Mouse (Mus musculus) MEL-GATA-1-ER (cell line): Measurements from ENCODE around the gene Cmtm4.

Experiments used
- DNase-seq: peaks from one replicate; pipeline ENCODE4 v3.0.0-alpha.2; 2012; ENCODE audit warnings: low read depth; ENCODE audit errors: extremely low read depth

Gene Cmtm4

GRCm38 (mm10) chr8:104395703-104396357 lies at the start of gene Cmtm4:
Gene Cmtm4, minus strand, starts transcription at chr8:104395807.
- DNase-seq: peak; percentile 9

- DNase-seq: no peak
These were observed 49.6 kb upstream of the Cmtm4 start for GRCm38 (mm10) chr8:104445248-104445647.

- no peak for DNase-seq
These were observed 47.6 kb upstream of the Cmtm4 start for GRCm38 (mm10) chr8:104443125-104443679.

GRCm38 (mm10) chr8:104442299-104443124 lies 46.9 kb upstream of the Cmtm4 start, which contains the start of gene Dync1li2:
Gene Dync1li2, minus strand, starts transcription at chr8:104443047.
- DNase-seq: peak; percentile 65

GRCm38 (mm10) chr8:104441613-104442012 lies 46.0 kb upstream of the Cmtm4 start:
- DNase-seq: no peak

- no peak for DNase-seq
These were observed 43.9 kb upstream of the Cmtm4 start for GRCm38 (mm10) chr8:104439461-104439860.

GRCm38 (mm10) chr8:104437494-104438135 lies 42.0 kb upstream of the Cmtm4 start:
- DNase-seq: no peak

- no peak for DNase-seq
These were observed 41.0 kb upstream of the Cmtm4 start for GRCm38 (mm10) chr8:104436591-104436990.

- peak; percentile 16 for DNase-seq
These were observed 40.4 kb upstream of the Cmtm4 start for GRCm38 (mm10) chr8:104436038-104436437.

- DNase-seq: no peak
These were observed 39.3 kb upstream of the Cmtm4 start for GRCm38 (mm10) chr8:104434826-104435354.

- no peak for DNase-seq
These were observed 38.7 kb upstream of the Cmtm4 start for GRCm38 (mm10) chr8:104434275-104434674.

- DNase-seq: no peak
These were observed 37.7 kb upstream of the Cmtm4 start for GRCm38 (mm10) chr8:104433191-104433842.

GRCm38 (mm10) chr8:104432656-104433055 lies 37.0 kb upstream of the Cmtm4 start:
- DNase-seq: no peak

GRCm38 (mm10) chr8:104430230-104430629 lies 34.6 kb upstream of the Cmtm4 start:
- DNase-seq: no peak

- no peak for DNase-seq
These were observed 32.1 kb upstream of the Cmtm4 start for GRCm38 (mm10) chr8:104427703-104428102.

- DNase-seq: no peak
These were observed 26.7 kb upstream of the Cmtm4 start for GRCm38 (mm10) chr8:104422313-104422712.

- no peak for DNase-seq
These were observed 20.4 kb upstream of the Cmtm4 start for GRCm38 (mm10) chr8:104416022-104416421.

GRCm38 (mm10) chr8:104414204-104414603 lies 18.6 kb upstream of the Cmtm4 start:
- DNase-seq: no peak

GRCm38 (mm10) chr8:104413770-104414169 lies 18.2 kb upstream of the Cmtm4 start:
- DNase-seq: no peak

GRCm38 (mm10) chr8:104412805-104413532 lies 17.4 kb upstream of the Cmtm4 start:
- no peak for DNase-seq
